Mouse (Mus musculus) myocyte (in vitro differentiated cells): Measurements from ENCODE around the gene Gpx6.

Experiments
- E2F4 ChIP-seq: IDR thresholded peaks from one replicate; pipeline ENCODE4 v1.6.1; 2011; ENCODE audit warnings: mild to moderate bottlenecking, control low read depth, moderate library complexity; ENCODE audit not compliant: insufficient read depth
- MAX ChIP-seq: IDR thresholded peaks from one replicate; pipeline ENCODE4 v1.6.1; 2011; ENCODE audit warnings: low read depth, mild to moderate bottlenecking, control low read depth
- MYOD1 ChIP-seq, 3 experiments: IDR thresholded peaks; one replicate each; pipeline ENCODE4 v1.6.1; 2011; ENCODE audit warnings: control low read depth in 2 of 3, low read depth in 2 of 3, mild to moderate bottlenecking in 2 of 3, moderate library complexity in 1 of 3; ENCODE audit not compliant: insufficient read length in 2 of 3, control insufficient read depth in 1 of 3
- MYOG ChIP-seq, 3 experiments: IDR thresholded peaks; one replicate each; pipeline ENCODE4 v1.6.1; 2011; ENCODE audit warnings: control low read depth in 2 of 3, low read depth in 2 of 3, mild to moderate bottlenecking in 2 of 3; ENCODE audit not compliant: insufficient read length in 2 of 3, control insufficient read depth in 1 of 3, insufficient read depth in 1 of 3
- POLR2A ChIP-seq: IDR thresholded peaks from one replicate; pipeline ENCODE4 v1.6.1; 2011; ENCODE audit warnings: low read depth, mild to moderate bottlenecking, control low read depth, moderate library complexity; ENCODE audit not compliant: insufficient read length
- POLR2AphosphoS2 ChIP-seq: IDR thresholded peaks from one replicate; pipeline ENCODE4 v1.6.1; 2011; ENCODE audit warnings: low read depth, control low read depth; ENCODE audit not compliant: insufficient read length
- USF1 ChIP-seq: IDR thresholded peaks from one replicate; pipeline ENCODE4 v1.6.1; 2011; ENCODE audit warnings: low read depth, mild to moderate bottlenecking, control low read depth, moderate library complexity

DNA sequence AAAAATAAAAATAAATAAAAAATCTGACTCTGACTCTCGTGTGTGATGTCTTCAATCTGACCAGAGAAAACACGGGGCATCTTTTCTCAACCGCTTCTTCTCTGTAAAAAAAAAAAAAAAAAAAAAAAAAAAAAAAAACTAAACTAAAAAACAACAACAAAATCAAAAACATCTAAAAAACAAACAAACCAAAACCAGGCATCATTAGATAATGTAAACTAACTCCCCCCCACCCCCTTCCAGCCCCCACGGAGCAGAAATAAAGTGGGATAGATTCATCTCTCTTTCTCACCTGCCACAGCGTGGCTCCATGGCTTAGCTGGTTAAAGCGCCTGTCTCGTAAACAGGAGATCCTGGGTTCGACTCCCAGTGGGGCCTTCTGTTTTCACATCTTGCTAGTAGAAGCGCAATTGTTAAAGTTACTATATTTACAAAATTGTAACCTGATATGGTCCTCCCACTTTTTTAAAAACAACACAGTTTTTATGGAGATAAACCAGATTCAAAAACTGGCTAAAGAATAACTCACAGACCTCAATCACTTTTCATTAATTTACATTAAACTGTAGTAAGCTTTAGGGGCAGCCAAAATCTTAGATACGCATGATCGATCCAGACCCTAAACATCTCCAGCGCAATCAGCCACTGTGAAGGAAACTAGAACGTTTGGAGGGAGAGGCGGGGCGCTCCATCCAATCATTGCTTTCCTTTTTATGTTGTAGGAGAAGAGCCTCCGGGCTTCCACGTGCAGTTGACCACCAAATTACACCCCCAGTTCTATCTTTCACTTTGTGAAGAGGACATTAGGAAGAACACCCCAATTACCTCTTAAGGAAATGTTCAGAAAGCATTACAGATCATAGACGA, 10.8 kb downstream of the Gpx6 start:
- TF ChIP-seq POLR2A (no peak), USF1 (no peak), E2F4 (no peak), MYOG (IDR thresholded peaks at IDR 0.05; ENCODE audit: control insufficient read depth in 1 of 3, insufficient read depth in 1 of 3, insufficient read length in 2 of 3, low read depth in 2 of 3) (no peak), MAX (no peak), POLR2AphosphoS2 (no peak), MYOD1 (IDR thresholded peaks at IDR 0.05; ENCODE audit: control insufficient read depth in 1 of 3, insufficient read length in 2 of 3, low read depth in 2 of 3) (no peak)
